Mouse (Mus musculus): ENCODE results near the gene Abraxas2. TPM values are rescaled to one million over a fixed set of nuclear protein-coding genes. Genes with fewer than 3 reads are reported as not detected.

Abraxas2 gene
- polyA plus RNA-seq, 1 experiment from 2014 or later = 43.5 TPM

GRCm38 (mm10) chr7:132921971-132922370 is 62.9 kb downstream of the Abraxas2 start:
- no peak for ATAC-seq

GRCm38 (mm10) chr7:132925227-132925626 is 66.2 kb downstream of the Abraxas2 start:
- ATAC-seq = no peak
- WGBS = 76% methylated on average over 2 of the region's 2 CpGs

More at GRCm38 (mm10) chr7:132921971-132922370, 62.9 kb downstream of the Abraxas2 start:
- no peaks in the 10 kb centered on the region for H3K27me3 ChIP-seq
- WGBS = 29% methylated on average over 3 of the region's 3 CpGs
- H3K9ac ChIP-seq = no peak overlapping the region
- no peak overlapping the region for H3K4me3 ChIP-seq
- H3K9me3 ChIP-seq (replicated peaks) = no peaks in the 10 kb centered on the region
- no peak overlapping the region for H3K27ac ChIP-seq
- H3K4me1 ChIP-seq = no peaks in the 10 kb centered on the region
- H3K36me3 ChIP-seq (ENCODE audit: poor library complexity, severe bottlenecking) = no peaks in the 10 kb centered on the region
- no peak overlapping the region for H3K4me2 ChIP-seq

GRCm38 (mm10) chr7:132927201-132927600 is 68.2 kb downstream of the Abraxas2 start:
- WGBS = 61% methylated on average over 3 of the region's 3 CpGs
- no peak overlapping the region for H3K9ac ChIP-seq
- ATAC-seq = no peak
- H3K36me3 ChIP-seq (ENCODE audit: poor library complexity, severe bottlenecking) = no peaks in the 10 kb centered on the region
- no peaks in the 10 kb centered on the region for H3K9me3 ChIP-seq (replicated peaks)
- H3K27ac ChIP-seq = no peak overlapping the region
- H3K27me3 ChIP-seq = no peaks in the 10 kb centered on the region
- H3K4me1 ChIP-seq = peaks cover 8% of the 10 kb centered on the region
- H3K4me2 ChIP-seq = no peak overlapping the region
- no peak overlapping the region for H3K4me3 ChIP-seq

More at GRCm38 (mm10) chr7:132925227-132925626, 66.2 kb downstream of the Abraxas2 start:
- no peaks in the 10 kb centered on the region for H3K27me3 ChIP-seq
- H3K27ac ChIP-seq = no peak overlapping the region
- H3K9me3 ChIP-seq (replicated peaks) = no peaks in the 10 kb centered on the region
- H3K4me3 ChIP-seq = no peak overlapping the region
- H3K36me3 ChIP-seq (ENCODE audit: poor library complexity, severe bottlenecking) = no peaks in the 10 kb centered on the region
- no peak overlapping the region for H3K4me2 ChIP-seq
- no peak overlapping the region for H3K9ac ChIP-seq
- H3K4me1 ChIP-seq = peaks cover 3% of the 10 kb centered on the region; the same call in 1 of the 2 replicates

GRCm38 (mm10) chr7:132930055-132930454 is 71.0 kb downstream of the Abraxas2 start:
- peak overlapping the region; percentile 76 for H3K9ac ChIP-seq

GRCm38 (mm10) chr7:132930850-132931559 is 72.0 kb downstream of the Abraxas2 start, which contains the start of gene Zranb1:
Gene Zranb1 (plus strand): TSS chr7:132931142.
- Histone ChIP-seq H3K36me3 (ENCODE audit: poor library complexity, severe bottlenecking) (no peaks in the 10 kb centered on the region), H3K27me3 (no peaks in the 10 kb centered on the region), H3K9ac (peak within 1 kb of the TSS; percentile 95), H3K27ac (peak within 1 kb of the TSS; percentile 98), H3K4me2 (peak within 1 kb of the TSS; percentile 86), H3K4me1 (peaks cover 29% of the 10 kb centered on the region), H3K9me3 (replicated peaks) (no peaks in the 10 kb centered on the region), H3K4me3 (peak within 1 kb of the TSS; percentile 95)
- ATAC-seq = peak; percentile 100
- 1% methylated on average over 59 of the region's 93 CpGs for WGBS

More at GRCm38 (mm10) chr7:132930055-132930454, 71.0 kb downstream of the Abraxas2 start:
- Histone ChIP-seq H3K4me2 (peak overlapping the region; percentile 86), H3K9me3 (replicated peaks) (no peaks in the 10 kb centered on the region), H3K36me3 (ENCODE audit: poor library complexity, severe bottlenecking) (no peaks in the 10 kb centered on the region), H3K27me3 (no peaks in the 10 kb centered on the region), H3K4me1 (peaks cover 28% of the 10 kb centered on the region), H3K4me3 (peak overlapping the region; percentile 95), H3K27ac (no peak overlapping the region; the same call in 1 of the 2 replicates)
- no peak for ATAC-seq
- 91% methylated on average over 5 of the region's 5 CpGs for WGBS

GRCm38 (mm10) chr7:132931560-132932351 is 72.7 kb downstream of the Abraxas2 start:
- H3K27ac ChIP-seq = peak overlapping the region; percentile 98
- no peaks in the 10 kb centered on the region for H3K9me3 ChIP-seq (replicated peaks)
- peak overlapping the region; percentile 86 for H3K4me2 ChIP-seq
- H3K9ac ChIP-seq = peak overlapping the region; percentile 95
- no peak for ATAC-seq
- H3K36me3 ChIP-seq (ENCODE audit: poor library complexity, severe bottlenecking) = no peaks in the 10 kb centered on the region
- WGBS = under 1% methylated on average over 31 of the region's 55 CpGs
- H3K4me1 ChIP-seq = peaks cover 29% of the 10 kb centered on the region
- H3K4me3 ChIP-seq = peak overlapping the region; percentile 95
- H3K27me3 ChIP-seq = no peaks in the 10 kb centered on the region

GRCm38 (mm10) chr7:132933331-132933730 is 74.3 kb downstream of the Abraxas2 start:
- ATAC-seq = no peak
- WGBS = 85% methylated on average over 1 of the region's 1 CpGs
- no peak overlapping the region for H3K4me3 ChIP-seq
- H3K36me3 ChIP-seq (ENCODE audit: poor library complexity, severe bottlenecking) = no peaks in the 10 kb centered on the region
- no peaks in the 10 kb centered on the region for H3K27me3 ChIP-seq
- peaks cover 29% of the 10 kb centered on the region for H3K4me1 ChIP-seq
- H3K9me3 ChIP-seq (replicated peaks) = no peaks in the 10 kb centered on the region
- H3K9ac ChIP-seq = no peak overlapping the region
- H3K27ac ChIP-seq = no peak overlapping the region
- H3K4me2 ChIP-seq = no peak overlapping the region

Other genes with a start within 250 kb of the Abraxas2 start
- gene Lhpp, start 248.6 kb upstream of the Abraxas2 start, polyA plus RNA-seq (2015; fragmentation: Nextera tagmentation; extraction: Ambion mirVana) = 14.5 and 16.8 TPM in 2 replicates
- gene Fam53b, start 45.3 kb upstream of the Abraxas2 start, polyA plus RNA-seq (2015; fragmentation: Nextera tagmentation; extraction: Ambion mirVana) = 31.1 and 33.9 TPM in 2 replicates
- 105 and 115 TPM in 2 replicates for gene Eef1akmt2, start 6.6 kb upstream of the Abraxas2 start, polyA plus RNA-seq (2015; fragmentation: Nextera tagmentation; extraction: Ambion mirVana)
- 16.1 and 16.2 TPM in 2 replicates for gene Zranb1, start 71.9 kb downstream of the Abraxas2 start, polyA plus RNA-seq (2015; fragmentation: Nextera tagmentation; extraction: Ambion mirVana)

Measured in forebrain, embryonic 13.5 days (tissue).